Mouse (Mus musculus): ENCODE results near the gene Ndufv1. TPM values are rescaled to one million over a fixed set of nuclear protein-coding genes. Genes with fewer than 3 reads are reported as not detected.

The Ndufv1 gene
- polyA plus RNA-seq, 1 experiment from 2014 or later, result 221 TPM

Other genes starting within 250 kb of the Ndufv1 start
- 21.4 and 29.2 TPM in 2 replicates for gene Kmt5b, start 245.4 kb downstream of the Ndufv1 start, polyA plus RNA-seq (2016; fragmentation: Nextera tagmentation; extraction: Ambion mirVana)
- gene Chka, start 161.0 kb downstream of the Ndufv1 start, polyA plus RNA-seq (2016; fragmentation: Nextera tagmentation; extraction: Ambion mirVana), result 48.5 and 50.0 TPM in 2 replicates
- gene Tcirg1, start 105.7 kb downstream of the Ndufv1 start, polyA plus RNA-seq (2016; fragmentation: Nextera tagmentation; extraction: Ambion mirVana), result 27.9 and 39.4 TPM in 2 replicates
- gene Ndufs8, start 100.0 kb downstream of the Ndufv1 start, polyA plus RNA-seq (2016; fragmentation: Nextera tagmentation; extraction: Ambion mirVana), result 249 and 273 TPM in 2 replicates
- gene Aldh3b1, start 83.0 kb downstream of the Ndufv1 start, polyA plus RNA-seq (2016; fragmentation: Nextera tagmentation; extraction: Ambion mirVana), result 0.20 and 0.33 TPM in 2 replicates
- gene Unc93b1, start 77.6 kb downstream of the Ndufv1 start, polyA plus RNA-seq (2016; fragmentation: Nextera tagmentation; extraction: Ambion mirVana), result 5.4 and 6.7 TPM in 2 replicates
- gene Aldh3b3, start 54.2 kb downstream of the Ndufv1 start, polyA plus RNA-seq (2016; fragmentation: Nextera tagmentation; extraction: Ambion mirVana), result not detected in 2 replicates
- 1.4 and 2.4 TPM in 2 replicates for gene Aldh3b2, start 40.5 kb downstream of the Ndufv1 start, polyA plus RNA-seq (2016; fragmentation: Nextera tagmentation; extraction: Ambion mirVana)
- 3.9 and 5.6 TPM in 2 replicates for gene Acy3, start 26.2 kb downstream of the Ndufv1 start, polyA plus RNA-seq (2016; fragmentation: Nextera tagmentation; extraction: Ambion mirVana)
- 0.10 TPM in 1 of 2 replicates, not detected in the other for gene Tbx10, start 20.1 kb downstream of the Ndufv1 start, polyA plus RNA-seq (2016; fragmentation: Nextera tagmentation; extraction: Ambion mirVana)
- 32.4 and 36.0 TPM in 2 replicates for gene Nudt8, start 12.2 kb downstream of the Ndufv1 start, polyA plus RNA-seq (2016; fragmentation: Nextera tagmentation; extraction: Ambion mirVana)
- 3.5 and 4.6 TPM in 2 replicates for gene Gm49405, start 12.2 kb downstream of the Ndufv1 start, polyA plus RNA-seq (2016; fragmentation: Nextera tagmentation; extraction: Ambion mirVana)
- 5.0 and 7.6 TPM in 2 replicates for gene Doc2g, start 9.5 kb downstream of the Ndufv1 start, polyA plus RNA-seq (2016; fragmentation: Nextera tagmentation; extraction: Ambion mirVana)
- 478 and 510 TPM in 2 replicates for gene Gstp1, start 25.2 kb upstream of the Ndufv1 start, polyA plus RNA-seq (2016; fragmentation: Nextera tagmentation; extraction: Ambion mirVana)
- gene Gstp2, start 33.2 kb upstream of the Ndufv1 start, polyA plus RNA-seq (2016; fragmentation: Nextera tagmentation; extraction: Ambion mirVana), result 0.62 and 0.88 TPM in 2 replicates
- not detected in 2 replicates for gene Gstp3, start 46.8 kb upstream of the Ndufv1 start, polyA plus RNA-seq (2016; fragmentation: Nextera tagmentation; extraction: Ambion mirVana)
- not detected in 2 replicates for gene Cabp2, start 68.8 kb upstream of the Ndufv1 start, polyA plus RNA-seq (2016; fragmentation: Nextera tagmentation; extraction: Ambion mirVana)
- gene Cdk2ap2, start 84.4 kb upstream of the Ndufv1 start, polyA plus RNA-seq (2016; fragmentation: Nextera tagmentation; extraction: Ambion mirVana), result 86.7 and 87.0 TPM in 2 replicates
- 5.9 and 7.9 TPM in 2 replicates for gene Pitpnm1, start 87.2 kb upstream of the Ndufv1 start, polyA plus RNA-seq (2016; fragmentation: Nextera tagmentation; extraction: Ambion mirVana)
- gene Aip, start 113.1 kb upstream of the Ndufv1 start, polyA plus RNA-seq (2016; fragmentation: Nextera tagmentation; extraction: Ambion mirVana), result 74.9 and 79.2 TPM in 2 replicates
- not detected in 2 replicates for gene Gpr152, start 127.0 kb upstream of the Ndufv1 start, polyA plus RNA-seq (2016; fragmentation: Nextera tagmentation; extraction: Ambion mirVana)
- 0.15 TPM in 1 of 2 replicates, not detected in the other for gene Cabp4, start 131.2 kb upstream of the Ndufv1 start, polyA plus RNA-seq (2016; fragmentation: Nextera tagmentation; extraction: Ambion mirVana)
- gene Coro1b, start 135.8 kb upstream of the Ndufv1 start, polyA plus RNA-seq (2016; fragmentation: Nextera tagmentation; extraction: Ambion mirVana), result 129 and 148 TPM in 2 replicates
- gene Ptprcap, start 140.8 kb upstream of the Ndufv1 start, polyA plus RNA-seq (2016; fragmentation: Nextera tagmentation; extraction: Ambion mirVana), result 0.93 and 1.4 TPM in 2 replicates
- gene Rps6kb2, start 150.5 kb upstream of the Ndufv1 start, polyA plus RNA-seq (2016; fragmentation: Nextera tagmentation; extraction: Ambion mirVana), result 58.3 and 66.0 TPM in 2 replicates
- 3.2 and 3.3 TPM in 2 replicates for gene Carns1, start 162.7 kb upstream of the Ndufv1 start, polyA plus RNA-seq (2016; fragmentation: Nextera tagmentation; extraction: Ambion mirVana)
- gene Tbc1d10c, start 178.5 kb upstream of the Ndufv1 start, polyA plus RNA-seq (2016; fragmentation: Nextera tagmentation; extraction: Ambion mirVana), result 0.21 and 1.2 TPM in 2 replicates
- gene Ppp1ca, start 179.3 kb upstream of the Ndufv1 start, polyA plus RNA-seq (2016; fragmentation: Nextera tagmentation; extraction: Ambion mirVana), result 1,070 and 1,129 TPM in 2 replicates
- 58.2 and 61.5 TPM in 2 replicates for gene Rad9a, start 188.9 kb upstream of the Ndufv1 start, polyA plus RNA-seq (2016; fragmentation: Nextera tagmentation; extraction: Ambion mirVana)
- gene Clcf1, start 201.4 kb upstream of the Ndufv1 start, polyA plus RNA-seq (2016; fragmentation: Nextera tagmentation; extraction: Ambion mirVana), result 4.3 and 6.0 TPM in 2 replicates
- gene AC109138.7, start 201.6 kb upstream of the Ndufv1 start, polyA plus RNA-seq (2016; fragmentation: Nextera tagmentation; extraction: Ambion mirVana), result not detected in 2 replicates
- gene Pold4, start 219.1 kb upstream of the Ndufv1 start, polyA plus RNA-seq (2016; fragmentation: Nextera tagmentation; extraction: Ambion mirVana), result 14.0 and 16.2 TPM in 2 replicates